Mouse (Mus musculus) heart, postnatal 0 days (tissue): ENCODE results near the gene Cdh5.

ENCODE experiments used
- CTCF ChIP-seq: IDR thresholded peaks from 2 replicates; pipeline ENCODE4 v1.5.1; 2016; ENCODE audit warnings: antibody characterized with exemption, control low read depth, low read depth
- EP300 ChIP-seq: IDR thresholded peaks from 2 replicates; pipeline ENCODE4 v1.6.1; 2016; ENCODE audit warnings: antibody characterized with exemption, low read depth

GRCm38 (mm10) chr8:104121640-104122416 lies 20.4 kb downstream of the Cdh5 start:
- no peak for TF ChIP-seq CTCF
- TF ChIP-seq EP300 = no peak
